Mouse (Mus musculus) forelimb bud, embryonic 11.5 days (tissue): ENCODE measurements around the gene 3110009E18Rik.
A peak's percentile ranks its signal among the peaks of the same experiment; 100 is the strongest.

Source experiments
- DNase-seq: peaks from one replicate; pipeline ENCODE4 v3.0.0-alpha.2; 2012; ENCODE audit warnings: low read depth, low spot score

Gene 3110009E18Rik

GRCm38 (mm10) chr1:120193586-120193985 is 72.6 kb downstream of the 3110009E18Rik start:
- no peak for DNase-seq

- DNase-seq: no peak
Measured at GRCm38 (mm10) chr1:120195947-120196346, 75.0 kb downstream of the 3110009E18Rik start.

- no peak for DNase-seq
Measured at GRCm38 (mm10) chr1:120196724-120197123, 75.7 kb downstream of the 3110009E18Rik start.

GRCm38 (mm10) chr1:120197189-120197588 is 76.2 kb downstream of the 3110009E18Rik start:
- peak; percentile 75 for DNase-seq

GRCm38 (mm10) chr1:120198151-120198550 is 77.2 kb downstream of the 3110009E18Rik start:
- no peak for DNase-seq

GRCm38 (mm10) chr1:120198942-120199341 is 78.0 kb downstream of the 3110009E18Rik start:
- DNase-seq: no peak

- no peak for DNase-seq
Measured at GRCm38 (mm10) chr1:120202542-120202941, 81.6 kb downstream of the 3110009E18Rik start.

GRCm38 (mm10) chr1:120203836-120204235 is 82.8 kb downstream of the 3110009E18Rik start:
- no peak for DNase-seq

GRCm38 (mm10) chr1:120204834-120205233 is 83.8 kb downstream of the 3110009E18Rik start:
- no peak for DNase-seq

- no peak for DNase-seq
Measured at GRCm38 (mm10) chr1:120207568-120207967, 86.6 kb downstream of the 3110009E18Rik start.

GRCm38 (mm10) chr1:120208502-120209230 is 87.7 kb downstream of the 3110009E18Rik start:
- DNase-seq: no peak

GRCm38 (mm10) chr1:120220841-120221240 is 99.9 kb downstream of the 3110009E18Rik start:
- DNase-seq: no peak

- no peak for DNase-seq
Measured at GRCm38 (mm10) chr1:120221285-120221684, 100.3 kb downstream of the 3110009E18Rik start.

- no peak for DNase-seq
Measured at GRCm38 (mm10) chr1:120223613-120224012, 102.6 kb downstream of the 3110009E18Rik start.

GRCm38 (mm10) chr1:120229723-120230471 is 108.9 kb downstream of the 3110009E18Rik start:
- DNase-seq: no peak

GRCm38 (mm10) chr1:120231334-120231733 is 110.3 kb downstream of the 3110009E18Rik start:
- peak; percentile 12 for DNase-seq

GRCm38 (mm10) chr1:120232170-120232569 is 111.2 kb downstream of the 3110009E18Rik start:
- no peak for DNase-seq

GRCm38 (mm10) chr1:120235631-120236215 is 114.7 kb downstream of the 3110009E18Rik start:
- no peak for DNase-seq

GRCm38 (mm10) chr1:120236424-120236823 is 115.4 kb downstream of the 3110009E18Rik start:
- DNase-seq: no peak

GRCm38 (mm10) chr1:120237068-120237467 is 116.1 kb downstream of the 3110009E18Rik start:
- DNase-seq: no peak
